Mouse (Mus musculus): Measurements from ENCODE around the gene Olfr410.

The Olfr410 gene

DNA sequence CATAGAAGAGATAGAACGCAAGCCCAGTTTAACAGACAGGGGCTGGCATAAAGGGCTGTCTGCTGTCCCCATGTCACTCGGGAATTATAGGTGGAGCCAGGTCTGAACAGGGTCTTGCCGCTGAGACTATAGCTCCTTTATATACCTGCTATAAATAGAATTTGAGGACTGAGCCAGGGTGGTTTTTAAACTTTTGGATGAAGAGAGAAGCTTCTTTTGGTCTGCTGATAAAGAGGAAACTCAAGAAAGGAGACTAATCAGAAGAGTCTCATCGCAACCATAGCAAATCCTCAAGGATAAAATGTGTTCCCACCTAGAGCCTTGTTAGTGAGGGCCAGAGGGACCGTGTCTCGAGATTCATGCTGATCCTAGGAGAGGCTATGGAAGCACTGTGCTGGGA lies at the start of gene Olfr410:
Olfr410 (minus strand) TSS at position 101 of the 400 bp plus-strand sequence.
- no peak for DNase-seq (ENCODE audit: low read depth, low spot score)

DNA sequence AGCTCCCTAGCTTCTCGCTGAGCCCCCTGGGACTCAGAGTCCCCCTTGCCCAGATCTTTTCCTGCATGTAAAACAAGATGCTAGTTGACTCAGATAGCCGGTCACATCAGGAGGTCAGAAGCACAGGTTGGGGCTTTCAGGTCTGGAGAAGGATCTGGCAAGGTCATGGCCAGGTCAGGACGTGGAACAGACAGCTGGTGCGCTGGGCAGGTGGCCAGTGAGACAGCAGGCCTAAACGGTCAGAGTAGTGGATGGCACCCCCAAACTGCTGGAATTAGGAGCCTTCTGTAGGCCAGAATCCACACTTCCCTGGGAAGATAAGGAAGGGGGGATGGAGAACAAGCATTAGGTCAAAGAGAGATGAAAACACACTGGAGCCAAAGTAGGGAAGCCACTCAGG lies 49.4 kb upstream of the Olfr410 start:
- DNase-seq (ENCODE audit: low read depth, low spot score) = no peak

DNA sequence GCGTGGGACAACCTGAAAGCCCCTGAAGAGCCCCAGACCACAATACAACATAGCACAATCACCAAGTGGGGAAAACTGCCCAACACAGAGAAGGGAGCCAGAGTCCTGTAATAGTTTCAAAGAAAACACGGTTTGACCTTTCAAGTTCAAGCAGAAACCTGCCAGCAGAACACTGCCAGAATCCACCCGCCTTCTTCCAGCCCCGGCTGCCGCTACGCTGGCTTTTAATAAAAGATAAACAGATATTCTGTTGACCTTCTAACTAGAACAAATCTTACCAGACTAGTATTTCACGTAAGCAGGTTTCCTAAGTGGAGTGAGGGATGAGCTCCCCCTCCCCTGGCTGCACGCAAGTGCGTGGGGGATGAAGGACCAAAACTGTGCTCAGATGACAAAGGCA lies 47.8 kb upstream of the Olfr410 start:
- no peak for DNase-seq (ENCODE audit: low read depth, low spot score)

DNA sequence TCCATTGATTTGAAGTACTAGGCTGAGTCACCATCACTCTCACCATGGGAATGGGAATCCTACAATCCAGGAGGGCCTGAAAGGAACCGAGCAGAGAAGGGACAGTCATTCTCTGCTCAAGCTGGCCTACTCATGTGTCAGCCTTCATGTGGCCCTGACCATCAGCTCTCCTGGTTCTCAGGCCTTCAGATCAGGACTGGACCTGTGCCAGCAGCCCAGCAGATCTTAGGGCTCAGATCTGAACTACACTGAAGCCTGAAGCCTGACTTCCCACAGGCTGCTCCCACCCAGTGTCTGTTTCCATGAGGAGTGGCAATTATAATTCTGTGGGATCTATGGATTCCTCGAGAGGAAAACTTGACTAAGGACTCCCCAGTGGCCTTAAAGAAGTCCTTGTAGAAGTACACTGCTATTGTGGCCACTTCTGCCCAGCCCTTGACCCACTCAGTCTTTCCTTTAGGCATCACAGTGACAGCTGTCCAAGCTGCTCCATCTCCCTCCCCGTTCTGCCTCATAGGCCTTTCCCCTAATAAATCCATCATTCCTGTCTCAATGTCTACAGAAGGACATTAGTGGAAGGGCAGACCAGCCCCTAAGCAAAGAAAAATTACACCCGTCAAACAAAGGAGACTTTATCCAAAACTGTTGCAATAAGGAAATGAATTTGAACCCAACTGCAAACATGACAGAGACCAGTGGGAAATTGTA lies 41.5 kb upstream of the Olfr410 start:
- DNase-seq (ENCODE audit: low read depth, low spot score) = no peak

DNA sequence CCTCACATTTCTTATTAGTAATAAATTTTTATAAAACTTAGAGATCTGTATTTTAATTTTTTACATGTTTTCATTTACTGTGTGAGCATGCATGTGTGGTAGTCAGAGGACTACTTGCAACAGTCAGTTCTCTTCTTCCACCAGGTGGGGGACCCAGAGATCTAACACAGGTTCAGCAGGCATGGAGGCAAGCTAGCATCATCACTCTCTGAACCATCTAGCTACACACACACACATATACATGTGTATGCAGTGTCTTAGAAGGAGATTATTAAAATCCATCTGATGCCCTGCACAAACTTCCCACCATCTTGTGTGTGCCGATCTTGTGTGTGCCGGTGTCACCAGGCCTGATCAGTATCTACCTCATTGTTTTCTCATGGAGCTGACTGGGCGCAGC lies 39.0 kb upstream of the Olfr410 start:
- DNase-seq (ENCODE audit: low read depth, low spot score) = peak; percentile 70

DNA sequence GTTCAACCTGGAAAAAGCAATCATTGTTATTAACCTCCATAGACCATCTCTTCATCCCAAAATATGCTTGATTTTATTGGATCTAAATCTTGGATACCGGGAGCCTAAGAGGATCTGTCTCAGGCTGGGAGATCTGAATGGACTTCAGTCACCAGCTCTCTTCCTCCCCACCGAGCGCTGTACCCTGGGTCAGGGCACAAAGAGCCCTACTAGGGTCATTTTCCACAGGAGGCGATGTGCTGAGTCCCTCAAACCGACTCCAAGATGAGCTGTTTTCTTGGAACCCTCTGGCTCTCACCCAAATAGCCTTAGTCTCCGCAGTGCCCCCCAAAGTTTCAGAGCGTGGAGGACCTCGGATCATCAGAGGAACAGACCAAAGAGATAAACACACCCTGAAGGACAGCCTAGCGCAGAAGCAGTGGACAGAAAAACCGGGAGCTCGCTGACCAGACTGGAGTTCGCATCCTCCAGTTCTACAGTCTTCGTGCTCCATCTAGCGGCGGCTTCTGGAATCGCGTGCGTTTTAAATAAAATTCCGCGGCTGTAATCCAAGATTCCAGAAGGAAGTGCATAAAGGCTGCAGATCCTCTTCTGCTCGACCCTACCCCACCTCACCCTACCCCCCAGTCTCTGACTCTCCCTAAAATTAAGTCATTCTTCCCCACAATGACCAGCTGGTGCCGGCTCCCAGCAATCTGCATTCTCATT lies 33.7 kb upstream of the Olfr410 start:
- DNase-seq (ENCODE audit: low read depth, low spot score) = peak; percentile 78

DNA sequence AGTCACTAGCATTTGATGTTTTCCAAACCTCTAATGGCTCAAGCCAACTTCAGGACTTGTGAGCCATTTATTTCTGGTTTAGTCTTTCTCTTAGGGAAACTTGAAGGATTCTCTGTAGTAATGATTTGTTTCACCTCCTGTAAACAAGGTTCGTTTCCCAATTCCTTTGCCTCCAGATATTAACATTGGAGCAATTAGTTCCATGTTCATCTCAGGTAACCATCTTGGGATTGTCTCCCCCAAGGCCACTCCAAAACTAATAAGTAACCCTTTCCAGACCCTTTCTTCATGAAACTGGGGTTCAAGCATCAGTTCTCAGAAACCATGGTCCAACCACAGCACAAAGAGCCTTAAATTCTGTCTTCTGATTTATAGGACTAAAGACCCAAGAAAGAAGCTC lies 23.9 kb upstream of the Olfr410 start, which contains the start of gene Olfr412:
Olfr412 (plus strand) TSS at position 301 of the 400 bp plus-strand sequence.
- DNase-seq (ENCODE audit: low read depth, low spot score) = no peak

DNA sequence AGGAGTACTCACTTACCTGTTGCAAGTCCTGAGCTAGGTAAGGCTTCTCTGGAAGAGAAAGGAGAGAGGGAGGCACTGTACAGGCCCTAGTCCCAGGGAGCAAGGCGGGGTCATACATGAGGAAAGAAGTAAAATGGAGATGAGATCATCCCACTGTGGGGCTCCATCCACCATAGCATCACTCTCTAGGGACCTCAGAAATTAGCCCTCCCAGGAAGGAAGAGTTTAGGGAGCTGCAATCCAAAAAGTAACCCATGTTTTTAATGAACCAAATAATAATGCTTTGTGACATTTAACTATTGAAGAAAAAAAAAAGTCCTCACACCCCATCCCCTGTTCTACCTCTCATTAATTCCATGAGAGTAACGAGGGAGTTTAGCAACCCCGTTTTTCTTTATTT lies 14.7 kb upstream of the Olfr410 start, which contains the start of gene Olfr411:
Olfr411 (minus strand) TSS at position 101 of the 400 bp plus-strand sequence.
- no peak for DNase-seq (ENCODE audit: low read depth, low spot score)

DNA sequence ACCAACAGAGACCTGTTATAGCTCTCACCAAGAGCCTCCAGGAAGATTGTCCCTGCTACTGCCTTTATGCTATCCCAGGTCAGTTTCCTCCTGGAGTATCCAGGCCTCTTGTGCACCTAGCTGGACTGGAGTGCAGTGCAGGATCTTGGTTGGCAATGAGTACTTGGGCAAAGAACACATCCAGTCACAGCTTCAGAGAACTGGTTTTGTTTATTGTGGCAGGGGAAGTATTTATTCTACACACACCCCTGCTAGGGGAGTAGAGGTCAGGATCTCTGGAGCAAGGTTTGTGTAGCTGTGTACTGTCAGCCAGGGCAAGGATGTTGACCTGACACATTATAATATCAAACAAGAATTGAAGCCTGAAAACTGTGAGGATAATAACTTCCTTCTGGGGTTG lies 9.1 kb downstream of the Olfr410 start:
- no peak for DNase-seq (ENCODE audit: low read depth, low spot score)

DNA sequence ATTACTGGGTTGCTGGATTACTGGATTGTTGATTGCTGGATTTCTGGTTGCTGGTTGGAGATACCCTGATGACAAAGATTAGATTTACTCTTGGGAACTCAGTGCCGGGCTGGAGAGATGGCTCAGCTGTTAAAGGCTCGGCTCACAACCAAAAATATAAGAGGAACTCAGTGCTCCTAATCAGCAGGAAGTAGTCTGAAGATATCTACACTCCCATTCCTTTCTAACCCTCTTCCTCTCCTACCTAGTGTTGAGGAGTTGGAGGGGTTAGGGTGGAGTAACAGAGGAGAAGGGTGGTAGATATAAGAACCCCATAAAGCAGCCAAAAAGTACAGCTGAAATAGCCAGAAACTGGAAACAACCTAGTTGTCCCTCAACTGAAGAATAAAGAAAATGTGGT lies 11.8 kb downstream of the Olfr410 start:
- no peak for DNase-seq (ENCODE audit: low read depth, low spot score)

DNA sequence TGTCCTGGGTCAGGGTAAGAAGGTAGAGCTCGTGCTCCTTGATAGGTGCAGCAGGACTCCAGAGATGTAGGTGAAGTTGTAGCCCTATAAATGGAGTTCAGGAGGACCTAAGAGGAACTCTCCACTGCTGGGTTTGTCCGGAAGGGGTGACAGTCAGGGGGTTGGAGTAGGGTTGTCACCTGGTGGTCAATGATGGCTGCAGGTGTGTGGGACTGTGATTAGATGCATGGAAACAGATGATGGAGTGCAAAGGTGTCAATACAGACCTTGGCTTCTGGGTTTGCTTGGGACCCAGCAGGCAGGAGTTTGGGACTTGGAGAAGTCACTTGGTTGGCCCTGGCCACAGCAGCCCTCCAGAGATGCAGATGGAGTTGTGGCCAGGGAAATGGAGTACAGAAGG lies 50.6 kb downstream of the Olfr410 start:
- no peak for DNase-seq (ENCODE audit: low read depth, low spot score)

DNA sequence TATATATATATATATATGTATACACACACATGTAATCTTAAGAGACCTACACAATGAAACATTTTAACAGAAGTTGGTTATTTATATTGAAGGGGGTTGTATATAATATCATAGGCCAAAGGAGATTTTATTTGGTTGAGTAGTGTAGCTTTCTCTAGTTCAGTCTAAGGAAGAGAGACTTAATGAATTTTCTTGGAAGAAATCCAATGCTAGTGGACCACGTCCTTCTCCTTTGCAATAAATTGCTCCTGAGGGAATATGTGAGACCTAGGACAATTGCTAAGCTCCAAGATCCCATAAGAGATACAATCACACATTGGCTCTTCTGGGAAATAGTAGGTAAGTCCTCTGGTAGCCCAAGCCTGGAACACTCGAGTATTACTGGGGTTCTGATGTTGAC lies 54.4 kb downstream of the Olfr410 start, which contains the start of gene Olfr59:
Olfr59 (plus strand) TSS at position 301 of the 400 bp plus-strand sequence.
- DNase-seq (ENCODE audit: low read depth, low spot score) = no peak

Measured in ES-CJ7 (cell line).